Mouse (Mus musculus): ENCODE measurements around the gene Ntrk3. TPM values are rescaled to one million over a fixed set of nuclear protein-coding genes. Genes with fewer than 3 reads are reported as not detected.

Ntrk3 gene
- polyA plus RNA-seq, 1 experiment from 2014 or later, result 1.2 TPM

GRCm38 (mm10) chr7:78722051-78722450, 15.8 kb downstream of the Ntrk3 start:
- H3K27me3 ChIP-seq (replicated peaks; ENCODE audit: control insufficient read depth, insufficient read depth, low read length), result no peaks in the 10 kb centered on the region
- H3K9me3 ChIP-seq (ENCODE audit: control insufficient read depth), result no peaks in the 10 kb centered on the region
- no peak for TF ChIP-seq CTCF (IDR thresholded peaks at IDR 0.05; ENCODE audit: low read depth)
- H3K4me3 ChIP-seq (ENCODE audit: low read depth, low read length), result no peak overlapping the region
- no peak for ATAC-seq
- no peaks in the 10 kb centered on the region for H3K4me1 ChIP-seq (replicated peaks; ENCODE audit: control insufficient read depth, insufficient read depth, low read length)
- H3K4me2 ChIP-seq (replicated peaks; ENCODE audit: low read depth), result no peak overlapping the region
- no peak overlapping the region for H3K27ac ChIP-seq (ENCODE audit: low read depth, low read length)
- no peak overlapping the region for H3K9ac ChIP-seq (ENCODE audit: low read depth, low read length)
- H3K36me3 ChIP-seq (ENCODE audit: control insufficient read depth, insufficient read depth), result no peaks in the 10 kb centered on the region
- 95% methylated on average over 4 of the region's 4 CpGs for WGBS

GRCm38 (mm10) chr7:78720989-78721816, 16.6 kb downstream of the Ntrk3 start:
- Histone ChIP-seq H3K4me1 (replicated peaks; ENCODE audit: control insufficient read depth, insufficient read depth, low read length) (no peaks in the 10 kb centered on the region), H3K27me3 (replicated peaks; ENCODE audit: control insufficient read depth, insufficient read depth, low read length) (no peaks in the 10 kb centered on the region), H3K36me3 (ENCODE audit: control insufficient read depth, insufficient read depth) (no peaks in the 10 kb centered on the region), H3K4me2 (replicated peaks; ENCODE audit: low read depth) (no peak overlapping the region), H3K27ac (ENCODE audit: low read depth, low read length) (no peak overlapping the region), H3K9ac (ENCODE audit: low read depth, low read length) (no peak overlapping the region), H3K9me3 (ENCODE audit: control insufficient read depth) (no peaks in the 10 kb centered on the region), H3K4me3 (ENCODE audit: low read depth, low read length) (no peak overlapping the region)
- no peak for ATAC-seq
- WGBS, result 74% methylated on average over 9 of the region's 9 CpGs
- no peak for TF ChIP-seq CTCF (IDR thresholded peaks at IDR 0.05; ENCODE audit: low read depth)

DNA sequence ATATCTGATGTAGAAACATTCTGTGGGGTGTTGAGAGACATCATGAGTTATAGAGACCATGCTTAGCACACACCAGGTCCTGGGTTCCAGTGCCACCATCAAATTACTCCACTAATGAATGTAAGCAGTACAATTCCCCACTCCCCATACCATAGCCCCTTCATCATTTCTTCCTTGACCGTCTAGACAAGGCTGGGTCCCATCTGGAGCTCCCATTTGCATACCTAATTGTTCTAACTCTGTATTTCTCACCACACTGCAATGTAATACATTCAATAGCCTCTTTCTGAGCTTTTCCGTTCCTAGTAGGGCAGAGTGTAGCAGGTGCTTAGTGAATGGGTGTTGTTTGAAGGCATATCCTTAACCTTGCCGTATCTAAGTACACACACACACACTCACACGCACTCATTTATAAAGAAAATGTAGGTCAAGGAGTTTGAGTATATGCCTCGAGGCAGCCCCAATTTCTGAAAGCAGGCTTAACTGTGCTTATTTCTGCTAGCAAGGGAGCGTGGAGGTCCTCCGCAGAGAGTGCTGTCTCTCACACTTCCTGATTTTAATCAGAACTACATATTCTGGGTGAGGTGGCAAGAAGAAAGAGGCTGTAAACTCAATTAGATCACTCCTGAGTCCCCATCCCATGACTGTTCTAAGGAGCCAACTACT, 17.9 kb downstream of the Ntrk3 start:
- no peak for TF ChIP-seq CTCF (IDR thresholded peaks at IDR 0.05; ENCODE audit: low read depth)
- Histone ChIP-seq H3K4me1 (replicated peaks; ENCODE audit: control insufficient read depth, insufficient read depth, low read length) (no peaks in the 10 kb centered on the region), H3K4me2 (replicated peaks; ENCODE audit: low read depth) (no peak overlapping the region), H3K27ac (ENCODE audit: low read depth, low read length) (no peak overlapping the region), H3K36me3 (ENCODE audit: control insufficient read depth, insufficient read depth) (no peaks in the 10 kb centered on the region), H3K9ac (ENCODE audit: low read depth, low read length) (no peak overlapping the region), H3K27me3 (replicated peaks; ENCODE audit: control insufficient read depth, insufficient read depth, low read length) (no peaks in the 10 kb centered on the region), H3K9me3 (ENCODE audit: control insufficient read depth) (no peaks in the 10 kb centered on the region), H3K4me3 (ENCODE audit: low read depth, low read length) (no peak overlapping the region)
- 78% methylated on average over 7 of the region's 7 CpGs for WGBS
- ATAC-seq, result no peak

- no peaks in the 10 kb centered on the region for H3K27me3 ChIP-seq (replicated peaks; ENCODE audit: control insufficient read depth, insufficient read depth, low read length)
- no peak overlapping the region for H3K27ac ChIP-seq (ENCODE audit: low read depth, low read length)
- H3K36me3 ChIP-seq (ENCODE audit: control insufficient read depth, insufficient read depth), result no peaks in the 10 kb centered on the region
- H3K4me1 ChIP-seq (replicated peaks; ENCODE audit: control insufficient read depth, insufficient read depth, low read length), result no peaks in the 10 kb centered on the region
- no peak overlapping the region for H3K9ac ChIP-seq (ENCODE audit: low read depth, low read length)
- no peak overlapping the region for H3K4me3 ChIP-seq (ENCODE audit: low read depth, low read length)
- H3K4me2 ChIP-seq (replicated peaks; ENCODE audit: low read depth), result no peak overlapping the region
- no peaks in the 10 kb centered on the region for H3K9me3 ChIP-seq (ENCODE audit: control insufficient read depth)
- ATAC-seq, result no peak
- TF ChIP-seq CTCF (IDR thresholded peaks at IDR 0.05; ENCODE audit: low read depth), result no peak
- WGBS, result 60% methylated on average over 5 of the region's 5 CpGs
Observed at GRCm38 (mm10) chr7:78719117-78719516, 18.7 kb downstream of the Ntrk3 start.

DNA sequence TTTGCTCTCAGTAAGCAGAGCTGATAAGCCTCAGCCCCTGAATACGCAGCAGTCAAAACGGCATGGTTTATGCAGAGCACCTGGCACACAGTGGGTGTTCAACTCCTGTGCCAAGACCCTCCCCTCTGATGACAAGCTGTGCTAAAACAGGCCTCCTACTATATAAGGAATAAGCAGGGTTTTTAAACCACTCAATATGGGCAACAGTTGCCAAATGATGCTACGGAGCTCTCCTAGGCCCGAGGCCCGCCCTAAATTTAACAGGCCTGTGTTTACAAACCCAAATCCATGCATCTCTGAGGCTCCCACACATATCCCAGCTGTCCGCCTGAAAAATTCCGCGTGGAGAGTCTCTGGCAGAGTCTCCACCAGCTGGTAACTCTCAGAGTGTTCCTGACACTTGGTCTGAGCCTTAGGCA, 19.6 kb downstream of the Ntrk3 start:
- WGBS, result 55% methylated on average over 8 of the region's 8 CpGs
- Histone ChIP-seq H3K9ac (ENCODE audit: low read depth, low read length) (no peak overlapping the region), H3K4me1 (replicated peaks; ENCODE audit: control insufficient read depth, insufficient read depth, low read length) (no peaks in the 10 kb centered on the region), H3K9me3 (ENCODE audit: control insufficient read depth) (no peaks in the 10 kb centered on the region), H3K27me3 (replicated peaks; ENCODE audit: control insufficient read depth, insufficient read depth, low read length) (no peaks in the 10 kb centered on the region), H3K36me3 (ENCODE audit: control insufficient read depth, insufficient read depth) (no peaks in the 10 kb centered on the region), H3K27ac (ENCODE audit: low read depth, low read length) (no peak overlapping the region), H3K4me2 (replicated peaks; ENCODE audit: low read depth) (no peak overlapping the region), H3K4me3 (ENCODE audit: low read depth, low read length) (no peak overlapping the region)
- TF ChIP-seq CTCF (IDR thresholded peaks at IDR 0.05; ENCODE audit: low read depth), result no peak
- 0 out of 2 replicates have a peak, but pooled peaks have one; percentile 22 for ATAC-seq

DNA sequence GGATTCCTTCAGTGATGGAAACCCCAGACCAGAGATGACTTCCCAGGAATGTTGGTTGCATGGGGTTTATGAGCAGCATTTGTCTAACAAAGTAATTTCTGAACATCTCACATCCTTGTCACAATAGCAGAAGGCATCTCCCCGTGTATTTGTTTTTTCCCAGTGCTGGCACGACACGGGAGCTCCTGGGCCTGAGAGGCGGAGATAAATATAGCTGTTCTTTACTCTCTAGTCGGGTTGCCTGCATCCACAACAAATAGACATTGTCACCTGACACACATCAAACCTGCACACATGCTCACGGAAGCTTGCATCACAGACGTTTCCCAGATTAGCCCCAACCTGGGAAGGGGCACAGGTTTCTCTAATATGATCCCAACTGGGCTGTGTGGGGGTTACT, 30.1 kb downstream of the Ntrk3 start:
- H3K27me3 ChIP-seq (replicated peaks; ENCODE audit: control insufficient read depth, insufficient read depth, low read length), result no peaks in the 10 kb centered on the region
- H3K9me3 ChIP-seq (ENCODE audit: control insufficient read depth), result no peaks in the 10 kb centered on the region
- H3K4me1 ChIP-seq (replicated peaks; ENCODE audit: control insufficient read depth, insufficient read depth, low read length), result no peaks in the 10 kb centered on the region
- no peak overlapping the region for H3K27ac ChIP-seq (ENCODE audit: low read depth, low read length)
- TF ChIP-seq CTCF (IDR thresholded peaks at IDR 0.05; ENCODE audit: low read depth), result no peak
- H3K36me3 ChIP-seq (ENCODE audit: control insufficient read depth, insufficient read depth), result no peaks in the 10 kb centered on the region
- ATAC-seq, result no peak
- H3K4me3 ChIP-seq (ENCODE audit: low read depth, low read length), result no peak overlapping the region
- H3K4me2 ChIP-seq (replicated peaks; ENCODE audit: low read depth), result no peak overlapping the region
- H3K9ac ChIP-seq (ENCODE audit: low read depth, low read length), result no peak overlapping the region
- 69% methylated on average over 7 of the region's 7 CpGs for WGBS

Data from intestine, postnatal 0 days (tissue).